Mouse (Mus musculus) midbrain, embryonic 12.5 days (tissue): ENCODE results near the gene Lrrc49. TPM values are rescaled to one million over a fixed set of nuclear protein-coding genes. Genes with fewer than 3 reads are reported as not detected.

Experiments used
- ATAC-seq: fragments of 200-750 bp; cut with Nextera tagmentation; 2 replicates; pipeline ENCODE4 v1.8.0; 2017; ENCODE audit warnings: low read depth, moderate TSS enrichment, moderate library complexity; ENCODE audit not compliant: low FRiP score
- H3K27ac ChIP-seq: fragments of 300-500 bp; sonication (generic); replicated peaks from 2 replicates; pipeline ENCODE4 v1.5.1; 2016; ENCODE audit warnings: mild to moderate bottlenecking
- H3K27me3 ChIP-seq: fragments of 300-500 bp; sonication (generic); 2 replicates; pipeline ENCODE4 v1.6.1; 2016; ENCODE audit warnings: mild to moderate bottlenecking
- H3K36me3 ChIP-seq: fragments of 300-500 bp; sonication (generic); 2 replicates; pipeline ENCODE4 v1.6.1; 2016
- H3K4me1 ChIP-seq: fragments of 300-500 bp; sonication (generic); 2 replicates; pipeline ENCODE4 v1.6.1; 2016
- H3K4me2 ChIP-seq: fragments of 300-500 bp; sonication (generic); replicated peaks from 2 replicates; pipeline ENCODE4 v1.6.1; 2016; ENCODE audit warnings: mild to moderate bottlenecking, moderate library complexity
- H3K4me3 ChIP-seq: fragments of 300-500 bp; sonication (generic); 2 replicates; pipeline ENCODE4 v1.5.1; 2016; ENCODE audit warnings: mild to moderate bottlenecking
- H3K9ac ChIP-seq: fragments of 300-500 bp; sonication (generic); replicated peaks from 2 replicates; pipeline ENCODE4 v1.6.1; 2016; ENCODE audit warnings: mild to moderate bottlenecking, moderate library complexity
- H3K9me3 ChIP-seq: fragments of 300-500 bp; sonication (generic); 2 replicates; pipeline ENCODE4 v1.6.1; 2016; ENCODE audit warnings: mild to moderate bottlenecking
- WGBS: fragments of 180-500 bp; shearing (Covaris S2); methylation state at CpG from one replicate; pipeline ENCODE4 v1.1.7; 2016; 5-methylcytosine and 5-hydroxymethylcytosine counted together
- polyA plus RNA-seq: library from polyadenylated mRNA; unstranded; fragments of >200 nt; fragmentation: Nextera tagmentation; extraction: Ambion mirVana; gene quantifications from 2 replicates; pipeline ENCODE4 v1.2.1, GENCODE M21; 2016

The Lrrc49 gene
- 59.4 and 60.2 TPM in 2 replicates for polyA plus RNA-seq

- peaks cover 16% of the 10 kb centered on the region for H3K4me1 ChIP-seq
- no peaks in the 10 kb centered on the region for H3K27me3 ChIP-seq
- H3K36me3 ChIP-seq = peaks cover 12% of the 10 kb centered on the region
- H3K4me2 ChIP-seq = peak within 1 kb of the TSS; percentile 52
- under 1% methylated on average over 21 of the region's 21 CpGs for WGBS
- peak; percentile 97 for ATAC-seq
- H3K9me3 ChIP-seq = no peaks in the 10 kb centered on the region
- H3K27ac ChIP-seq = peak within 1 kb of the TSS; percentile 98
- H3K4me3 ChIP-seq = peak within 1 kb of the TSS; percentile 63
- H3K9ac ChIP-seq = peak within 1 kb of the TSS; percentile 60
Measured at GRCm38 (mm10) chr9:60687891-60688324, at the start of gene Lrrc49. Lrrc49 (minus strand) TSS chr9:60688158.

DNA sequence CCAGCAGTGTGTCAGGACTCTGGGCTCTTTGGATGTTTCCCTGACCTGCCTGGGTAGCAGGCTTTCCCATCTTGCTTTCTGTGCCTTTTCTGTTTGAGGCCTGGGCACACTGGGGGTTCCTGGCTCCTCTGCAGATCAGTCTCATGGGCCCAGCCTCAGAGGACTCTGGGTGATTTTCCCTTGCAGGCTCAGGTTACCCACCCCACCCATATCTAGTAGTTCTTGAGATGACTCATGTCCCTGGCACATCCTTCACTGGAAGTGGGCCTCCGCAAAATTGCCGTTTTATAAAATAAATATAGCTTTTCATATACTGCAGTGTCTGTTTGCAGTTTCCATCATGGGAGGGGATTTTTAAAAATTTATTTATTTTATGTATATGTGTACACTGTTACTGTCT, 46.4 kb upstream of the Lrrc49 start:
- no peak overlapping the region for H3K27ac ChIP-seq
- H3K9ac ChIP-seq = no peak overlapping the region
- H3K9me3 ChIP-seq = no peaks in the 10 kb centered on the region
- H3K4me2 ChIP-seq = no peak overlapping the region
- 94% methylated on average over 2 of the region's 2 CpGs for WGBS
- H3K27me3 ChIP-seq = no peaks in the 10 kb centered on the region
- no peaks in the 10 kb centered on the region for H3K36me3 ChIP-seq
- no peaks in the 10 kb centered on the region for H3K4me1 ChIP-seq
- H3K4me3 ChIP-seq = no peak overlapping the region
- no peak for ATAC-seq

- 93% methylated on average over 7 of the region's 7 CpGs for WGBS
- no peak for ATAC-seq
- Histone ChIP-seq H3K27me3 (0 out of 2 replicates have a peak, but pooled peaks cover 1% of the 10 kb centered on the region), H3K27ac (no peak overlapping the region), H3K36me3 (no peaks in the 10 kb centered on the region), H3K4me1 (no peaks in the 10 kb centered on the region), H3K4me2 (no peak overlapping the region), H3K4me3 (no peak overlapping the region), H3K9ac (no peak overlapping the region), H3K9me3 (peaks cover 3% of the 10 kb centered on the region; the same call in 1 of the 2 replicates)
Measured at GRCm38 (mm10) chr9:60724968-60725367, 37.0 kb upstream of the Lrrc49 start.

GRCm38 (mm10) chr9:60719687-60720086, 31.7 kb upstream of the Lrrc49 start:
- no peak for ATAC-seq
- 0 out of 2 replicates have a peak, but pooled peaks cover 9% of the 10 kb centered on the region for H3K27me3 ChIP-seq
- H3K27ac ChIP-seq = no peak overlapping the region
- no peaks in the 10 kb centered on the region for H3K4me1 ChIP-seq
- H3K9me3 ChIP-seq = peaks cover 3% of the 10 kb centered on the region; the same call in 1 of the 2 replicates
- no peak overlapping the region for H3K9ac ChIP-seq
- H3K36me3 ChIP-seq = no peaks in the 10 kb centered on the region
- H3K4me2 ChIP-seq = no peak overlapping the region
- no peak overlapping the region for H3K4me3 ChIP-seq
- WGBS = 87% methylated on average over 3 of the region's 3 CpGs

GRCm38 (mm10) chr9:60718284-60718683, 30.3 kb upstream of the Lrrc49 start:
- Histone ChIP-seq H3K4me2 (no peak overlapping the region), H3K27ac (no peak overlapping the region), H3K4me1 (peaks cover 6% of the 10 kb centered on the region), H3K9me3 (peaks cover 3% of the 10 kb centered on the region; the same call in 1 of the 2 replicates), H3K36me3 (no peaks in the 10 kb centered on the region), H3K9ac (no peak overlapping the region), H3K4me3 (no peak overlapping the region), H3K27me3 (peaks cover 22% of the 10 kb centered on the region)
- 75% methylated on average over 3 of the region's 3 CpGs for WGBS
- ATAC-seq = no peak

DNA sequence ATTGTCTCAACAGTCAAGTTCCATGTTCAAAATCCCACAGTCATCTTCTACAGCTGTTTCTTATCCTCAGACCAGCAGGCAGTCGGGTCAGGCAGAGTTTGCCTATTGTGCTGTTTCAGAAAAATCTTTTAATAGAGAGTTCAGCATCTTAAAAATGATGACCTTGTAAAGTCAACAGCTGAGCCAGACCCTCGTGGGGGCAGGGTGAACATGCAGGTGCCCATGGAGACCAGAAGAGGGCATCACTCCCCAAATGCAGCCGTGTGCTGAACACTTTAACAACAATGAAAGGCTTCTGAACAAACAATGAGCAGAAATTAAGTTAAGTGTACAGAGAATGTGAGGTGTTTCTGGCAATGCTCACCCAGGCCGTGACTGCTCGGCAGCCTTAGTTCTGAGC, 27.9 kb upstream of the Lrrc49 start:
- WGBS = 66% methylated on average over 5 of the region's 5 CpGs
- no peak for ATAC-seq
- peaks cover 33% of the 10 kb centered on the region for H3K27me3 ChIP-seq

DNA sequence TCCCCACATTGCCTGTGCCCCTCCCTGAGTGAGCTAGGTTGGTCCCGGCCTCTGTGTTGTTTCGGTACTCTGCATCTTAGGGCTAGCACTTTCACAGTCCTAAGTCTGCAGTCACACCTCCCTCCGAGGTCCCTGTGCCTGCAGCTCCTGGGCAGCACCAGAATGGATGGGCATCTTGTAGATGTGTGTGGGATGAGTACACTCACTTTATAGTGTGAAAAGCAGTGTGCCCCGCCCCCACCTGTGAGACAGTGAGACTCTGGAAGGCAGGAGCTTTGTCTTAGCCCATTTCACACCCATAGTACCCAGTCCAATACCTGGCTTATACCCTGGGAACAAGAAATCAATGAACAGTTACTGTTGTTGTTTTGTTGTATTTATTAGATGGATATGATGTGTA, 27.3 kb upstream of the Lrrc49 start:
- peaks cover 33% of the 10 kb centered on the region for H3K27me3 ChIP-seq
- no peak overlapping the region for H3K4me2 ChIP-seq
- peaks cover 17% of the 10 kb centered on the region for H3K4me1 ChIP-seq
- no peak overlapping the region for H3K27ac ChIP-seq
- no peak for ATAC-seq
- H3K9ac ChIP-seq = no peak overlapping the region
- peaks cover 3% of the 10 kb centered on the region; the same call in 1 of the 2 replicates for H3K9me3 ChIP-seq
- WGBS = 89% methylated on average over 4 of the region's 4 CpGs
- no peaks in the 10 kb centered on the region for H3K36me3 ChIP-seq
- no peak overlapping the region for H3K4me3 ChIP-seq

More for the DNA sequence above, 27.9 kb upstream of the Lrrc49 start:
- Histone ChIP-seq H3K4me1 (peaks cover 17% of the 10 kb centered on the region), H3K4me3 (no peak overlapping the region), H3K27ac (no peak overlapping the region), H3K4me2 (no peak overlapping the region), H3K36me3 (no peaks in the 10 kb centered on the region), H3K9me3 (peaks cover 3% of the 10 kb centered on the region; the same call in 1 of the 2 replicates), H3K9ac (no peak overlapping the region)

DNA sequence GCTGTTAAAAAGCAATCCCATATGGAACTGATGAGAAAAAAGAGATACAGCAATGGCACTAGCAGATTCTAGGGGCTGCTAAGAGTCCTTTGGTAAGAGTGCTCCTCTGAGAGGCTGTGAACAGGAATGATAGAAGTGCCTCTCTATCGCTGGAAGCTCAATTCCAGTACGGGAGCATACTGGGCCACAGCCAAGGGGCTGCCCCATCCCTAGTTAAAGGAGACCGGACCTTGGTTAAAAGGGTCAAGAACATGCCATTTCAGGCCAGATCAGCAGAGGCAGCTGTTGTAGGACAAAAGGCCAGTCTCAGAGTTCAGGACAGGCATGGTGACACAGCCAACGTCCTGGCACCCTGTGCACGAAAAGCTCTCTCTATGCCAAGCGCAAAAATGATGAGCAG, 26.2 kb upstream of the Lrrc49 start:
- Histone ChIP-seq H3K36me3 (no peaks in the 10 kb centered on the region), H3K4me1 (peaks cover 17% of the 10 kb centered on the region), H3K4me2 (no peak overlapping the region), H3K4me3 (no peak overlapping the region), H3K27me3 (peaks cover 27% of the 10 kb centered on the region), H3K9ac (no peak overlapping the region), H3K9me3 (peaks cover 3% of the 10 kb centered on the region; the same call in 1 of the 2 replicates), H3K27ac (no peak overlapping the region)
- WGBS = 83% methylated on average over 6 of the region's 6 CpGs
- ATAC-seq = no peak

GRCm38 (mm10) chr9:60713616-60714015, 25.7 kb upstream of the Lrrc49 start:
- Histone ChIP-seq H3K4me3 (peak overlapping the region; percentile 66), H3K4me1 (peaks cover 17% of the 10 kb centered on the region), H3K36me3 (no peaks in the 10 kb centered on the region), H3K27me3 (peaks cover 27% of the 10 kb centered on the region), H3K9ac (peak overlapping the region; percentile 83), H3K27ac (no peak overlapping the region), H3K4me2 (peak overlapping the region; percentile 98), H3K9me3 (peaks cover 3% of the 10 kb centered on the region; the same call in 1 of the 2 replicates)
- ATAC-seq = no peak
- WGBS = 39% methylated on average over 4 of the region's 4 CpGs

GRCm38 (mm10) chr9:60712771-60713541, 25.0 kb upstream of the Lrrc49 start, which contains the start of gene Larp6:
Larp6 (plus strand) TSS chr9:60712989.
- Histone ChIP-seq H3K27me3 (peaks cover 27% of the 10 kb centered on the region), H3K27ac (no peak within 1 kb of the TSS), H3K4me3 (peak within 1 kb of the TSS; percentile 66), H3K4me2 (peak within 1 kb of the TSS; percentile 98), H3K4me1 (peaks cover 17% of the 10 kb centered on the region), H3K36me3 (no peaks in the 10 kb centered on the region), H3K9ac (peak within 1 kb of the TSS; percentile 83), H3K9me3 (peaks cover 3% of the 10 kb centered on the region; the same call in 1 of the 2 replicates)
- WGBS = 1% methylated on average over 66 of the region's 66 CpGs
- ATAC-seq = peak; percentile 63; the same call in 1 of the 2 replicates

GRCm38 (mm10) chr9:60712011-60712410, 24.1 kb upstream of the Lrrc49 start:
- H3K27me3 ChIP-seq = peaks cover 27% of the 10 kb centered on the region
- peaks cover 3% of the 10 kb centered on the region; the same call in 1 of the 2 replicates for H3K9me3 ChIP-seq
- H3K4me1 ChIP-seq = peaks cover 17% of the 10 kb centered on the region
- no peaks in the 10 kb centered on the region for H3K36me3 ChIP-seq
- ATAC-seq = no peak
- 77% methylated on average over 5 of the region's 5 CpGs for WGBS
- H3K9ac ChIP-seq = no peak overlapping the region
- no peak overlapping the region for H3K4me3 ChIP-seq
- H3K27ac ChIP-seq = no peak overlapping the region
- H3K4me2 ChIP-seq = no peak overlapping the region

GRCm38 (mm10) chr9:60709721-60710120, 21.8 kb upstream of the Lrrc49 start:
- Histone ChIP-seq H3K4me1 (peaks cover 17% of the 10 kb centered on the region), H3K36me3 (no peaks in the 10 kb centered on the region), H3K9ac (no peak overlapping the region), H3K27me3 (peaks cover 24% of the 10 kb centered on the region), H3K27ac (no peak overlapping the region), H3K9me3 (no peaks in the 10 kb centered on the region), H3K4me3 (no peak overlapping the region), H3K4me2 (no peak overlapping the region)
- 86% methylated on average over 6 of the region's 6 CpGs for WGBS
- no peak for ATAC-seq
